13 mouse cellular contexts compared by ENCODE assay signal in genomic region chr13:60105286-60105685, GRCm38 (mm10).
DNase-seq lines count a peak whose midpoint lies in the region; ATAC-seq lines count a peak whose summit lies in the region.
"Had no signal": no experiment of that assay in that cellular context is flagged by ENCODE, and none has a peak within 500 bp of the region (broad histone marks: within the 10 kb centered on the region; RNA-seq: fewer than 3 reads in every experiment).

No protein-coding gene starts in this region.

- ATAC-seq in limb, embryonic 11.5 days (ENCODE audit: insufficient number of reproducible peaks, low FRiP score, low TSS enrichment, low read depth), result no peak
- ATAC-seq: hindbrain, embryonic 16.5 days had no signal

- no peaks in the 10 kb centered on the region for H3K27me3 ChIP-seq in limb, embryonic 11.5 days (ENCODE audit: control insufficient read depth, insufficient read depth, low read length)
- H3K27me3 ChIP-seq in limb, embryonic 10.5 days (ENCODE audit: low read depth, poor library complexity, severe bottlenecking), result no peaks in the 10 kb centered on the region

- H3K4me2 ChIP-seq in limb, embryonic 11.5 days (ENCODE audit: low read depth, severe bottlenecking), result no peak overlapping the region

- H3K9ac ChIP-seq in limb, embryonic 11.5 days (ENCODE audit: low read length), result no peak overlapping the region

- peak; percentile 17 for DNase-seq in cerebellum, adult 9-10 months
- DNase-seq in cerebellum, postnatal 36 days, result no peak
- DNase-seq in limb, embryonic 11.5 days (ENCODE audit: low spot score), result no peak
- DNase-seq in limb, embryonic 10.5 days (ENCODE audit: low spot score), result no peak
- peak; percentile 13 to 35 for DNase-seq in left cerebral cortex, adult 9 months (ENCODE audit: low spot score in 2 of 2)
- peak; percentile 54 for DNase-seq in right cerebral cortex, postnatal 4 days
- no peak for DNase-seq in urinary bladder, postnatal 36 days (ENCODE audit: low spot score in 2 of 2)
- DNase-seq in c-Kit-positive CD71-positive TER-119-positive erythroid progenitor cells, embryonic 14.5 days (ENCODE audit: low spot score), result no peak
- DNase-seq: adrenal gland, adult 8-10 months; B cell, adult 2 months had no signal

- H3K9me3 ChIP-seq in limb, embryonic 11.5 days (ENCODE audit: control insufficient read depth, low read length), result no peaks in the 10 kb centered on the region
- no peaks in the 10 kb centered on the region for H3K9me3 ChIP-seq in limb, embryonic 10.5 days (replicated peaks)

- no peaks in the 10 kb centered on the region for H3K36me3 ChIP-seq in limb, embryonic 11.5 days (ENCODE audit: control insufficient read depth, insufficient read depth, low read length)
- no peaks in the 10 kb centered on the region for H3K36me3 ChIP-seq in limb, embryonic 10.5 days

- no peak overlapping the region for H3K4me3 ChIP-seq in limb, embryonic 11.5 days (ENCODE audit: low read depth, low read length)
- no peak overlapping the region for H3K4me3 ChIP-seq in limb, embryonic 10.5 days
- H3K4me3 ChIP-seq: myocyte had no signal

- 0 out of 2 replicates have a peak overlapping the region, but pooled peaks have one; percentile 30 for H3K27ac ChIP-seq in limb, embryonic 11.5 days (replicated peaks; ENCODE audit: low read depth, low read length)
- H3K27ac ChIP-seq in limb, embryonic 10.5 days, result no peak overlapping the region
- H3K27ac ChIP-seq: macrophage had no signal

- WGBS in limb, embryonic 11.5 days, result 91% methylated on average over 9 of the region's 9 CpGs
- 94% methylated on average over 9 of the region's 9 CpGs for WGBS in limb, embryonic 10.5 days

- H3K4me1 ChIP-seq in limb, embryonic 11.5 days (ENCODE audit: control insufficient read depth, insufficient read depth, low read length), result peaks cover 15% of the 10 kb centered on the region; the same call in 1 of the 2 replicates
- H3K4me1 ChIP-seq in limb, embryonic 10.5 days, result peaks cover 43% of the 10 kb centered on the region

Comparison
In these comparisons a context has a peak if more than half of its experiments do, and no peak if none do; other contexts are left out.
1. DNase-seq: peak in cerebellum, adult 9-10 months (single experiment), left cerebral cortex, adult 9 months (2 of 2) and right cerebral cortex, postnatal 4 days (single experiment); none in cerebellum, postnatal 36 days (0 of 2), limb, embryonic 11.5 days (single experiment), limb, embryonic 10.5 days (single experiment), urinary bladder, postnatal 36 days (0 of 2) and c-Kit-positive CD71-positive TER-119-positive erythroid progenitor cells, embryonic 14.5 days (single experiment).